In the genomic region with DNA sequence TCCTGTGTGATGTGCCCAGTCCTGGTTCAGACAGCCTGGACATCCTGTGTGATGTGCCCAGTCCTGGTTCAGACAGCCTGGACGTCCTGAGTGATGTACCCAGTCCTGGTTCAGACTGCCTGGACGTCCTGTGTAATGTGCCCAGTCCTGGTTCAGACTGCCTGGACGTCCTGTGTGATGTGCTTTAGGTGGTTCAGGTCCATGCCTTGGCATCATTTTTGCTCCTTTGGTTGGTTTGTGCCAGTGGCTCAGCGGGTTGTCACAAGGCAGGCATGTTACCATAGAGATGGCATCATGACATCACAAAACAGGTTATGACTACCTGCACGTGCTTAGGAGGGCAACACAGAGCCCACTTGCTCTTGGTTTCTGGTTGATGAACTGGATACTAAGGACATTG, we compare ENCODE assay signal across 27 mouse cellular contexts. TPM values are rescaled to one million over a fixed set of nuclear protein-coding genes. Genes with fewer than 3 reads are reported as not detected.
DNase-seq lines count a peak whose midpoint lies in the region; ATAC-seq lines count a peak whose summit lies in the region.
"Had no signal": no experiment of that assay in that cellular context is flagged by ENCODE, and none has a peak within 500 bp of the region (broad histone marks: within the 10 kb centered on the region; RNA-seq: fewer than 3 reads in every experiment).

No protein-coding gene starts in this region.

- no peak for DNase-seq in heart, postnatal 4 days
- no peak for DNase-seq in liver, embryonic 13.5 days
- DNase-seq in right cerebral cortex, adult 2 months (ENCODE audit: low spot score in 2 of 2), result no peak
- DNase-seq: adrenal gland, postnatal 25 days; B cell, adult 2 months; cerebellum, adult 11-12 months; cerebellum, postnatal 14 days; gastrocnemius, postnatal 10 days; kidney, adult 9 months; kidney, postnatal 10 days; lung, adult 18-20 months; lung, postnatal 10 days; retina, postnatal 1 day; right cerebral cortex, postnatal 25 days; thymus, adult 2 months; thymus, postnatal 36 days had no signal

- peak overlapping the region; percentile 89 for H3K27ac ChIP-seq in heart, embryonic 11.5 days (ENCODE audit: low read depth, low read length)
- peak overlapping the region; percentile 89 for H3K27ac ChIP-seq in liver, embryonic 13.5 days
- peak overlapping the region; percentile 77 for H3K27ac ChIP-seq in liver, embryonic 15.5 days (replicated peaks)
- H3K27ac ChIP-seq: hindbrain, embryonic 14.5 days; limb, embryonic 12.5 days; midbrain, embryonic 13.5 days; neural tube, embryonic 15.5 days; stomach, embryonic 15.5 days had no signal

- no peak for ATAC-seq in heart, embryonic 11.5 days (replicated peaks; ENCODE audit: insufficient number of reproducible peaks, low FRiP score, low TSS enrichment)
- no peak for ATAC-seq in megakaryocyte, adult 5-6 weeks (ENCODE audit: poor library complexity, severe bottlenecking)
- no peak for ATAC-seq in liver, embryonic 13.5 days (ENCODE audit: low read depth)
- no peak for ATAC-seq in liver, embryonic 15.5 days (ENCODE audit: insufficient read depth)
- ATAC-seq: intestine, postnatal 0 days; midbrain, embryonic 13.5 days had no signal

- H3K27me3 ChIP-seq in heart, embryonic 11.5 days (ENCODE audit: control insufficient read depth, insufficient read depth, low read length), result no peaks in the 10 kb centered on the region
- no peaks in the 10 kb centered on the region for H3K27me3 ChIP-seq in megakaryocyte, embryonic 14.5 days (replicated peaks)
- no peaks in the 10 kb centered on the region for H3K27me3 ChIP-seq in liver, embryonic 13.5 days
- no peaks in the 10 kb centered on the region for H3K27me3 ChIP-seq in liver, embryonic 15.5 days
- H3K27me3 ChIP-seq: limb, embryonic 12.5 days; midbrain, embryonic 13.5 days; neural tube, embryonic 15.5 days; stomach, embryonic 15.5 days had no signal

- no peak overlapping the region for H3K4me3 ChIP-seq in heart, embryonic 11.5 days (ENCODE audit: low read depth, low read length)
- peak overlapping the region; percentile 81 for H3K4me3 ChIP-seq in megakaryocyte, embryonic 14.5 days (replicated peaks)
- H3K4me3 ChIP-seq in liver, embryonic 13.5 days (replicated peaks), result no peak overlapping the region
- no peak overlapping the region for H3K4me3 ChIP-seq in liver, embryonic 15.5 days (replicated peaks)
- H3K4me3 ChIP-seq: erythroblast, embryonic 14.5 days; limb, embryonic 12.5 days; midbrain, embryonic 13.5 days; neural tube, embryonic 15.5 days; stomach, embryonic 15.5 days had no signal

- H3K4me1 ChIP-seq in heart, embryonic 11.5 days (ENCODE audit: control insufficient read depth, insufficient read depth, low read length), result peaks cover 29% of the 10 kb centered on the region
- H3K4me1 ChIP-seq in megakaryocyte, embryonic 14.5 days, result peaks cover 99% of the 10 kb centered on the region
- peaks cover 92% of the 10 kb centered on the region for H3K4me1 ChIP-seq in liver, embryonic 13.5 days (replicated peaks)
- H3K4me1 ChIP-seq in liver, embryonic 15.5 days (replicated peaks), result peaks cover 81% of the 10 kb centered on the region

- H3K4me2 ChIP-seq in heart, embryonic 11.5 days, result no peak overlapping the region
- peak overlapping the region; percentile 22; the same call in 1 of the 2 replicates for H3K4me2 ChIP-seq in liver, embryonic 13.5 days
- H3K4me2 ChIP-seq in liver, embryonic 15.5 days, result no peak overlapping the region
- H3K4me2 ChIP-seq: hindbrain, embryonic 14.5 days; limb, embryonic 12.5 days; midbrain, embryonic 13.5 days; neural tube, embryonic 15.5 days; stomach, embryonic 15.5 days had no signal

- peaks cover 4% of the 10 kb centered on the region for H3K36me3 ChIP-seq in heart, embryonic 11.5 days (ENCODE audit: control insufficient read depth, insufficient read depth, low read length)
- peaks cover 72% of the 10 kb centered on the region for H3K36me3 ChIP-seq in megakaryocyte, embryonic 14.5 days (replicated peaks; ENCODE audit: low read length)
- H3K36me3 ChIP-seq in liver, embryonic 13.5 days, result peaks cover 56% of the 10 kb centered on the region
- peaks cover 47% of the 10 kb centered on the region for H3K36me3 ChIP-seq in liver, embryonic 15.5 days (replicated peaks)
- H3K36me3 ChIP-seq: neural tube, embryonic 15.5 days had no signal

- 92% methylated on average over 5 of the region's 5 CpGs for WGBS in heart, embryonic 11.5 days (ENCODE audit: insufficient replicate concordance)
- 84% methylated on average over 5 of the region's 5 CpGs for WGBS in liver, embryonic 13.5 days (ENCODE audit: insufficient replicate concordance)
- 75% methylated on average over 5 of the region's 5 CpGs for WGBS in liver, embryonic 15.5 days (ENCODE audit: insufficient replicate concordance)

- no peaks in the 10 kb centered on the region for H3K9me3 ChIP-seq in heart, embryonic 11.5 days (replicated peaks; ENCODE audit: control insufficient read depth, low read length)
- H3K9me3 ChIP-seq in megakaryocyte, embryonic 14.5 days, result no peaks in the 10 kb centered on the region
- no peaks in the 10 kb centered on the region for H3K9me3 ChIP-seq in liver, embryonic 13.5 days (replicated peaks)
- no peaks in the 10 kb centered on the region for H3K9me3 ChIP-seq in liver, embryonic 15.5 days (replicated peaks)
- H3K9me3 ChIP-seq: limb, embryonic 12.5 days; midbrain, embryonic 13.5 days; neural tube, embryonic 15.5 days; stomach, embryonic 15.5 days had no signal

- H3K9ac ChIP-seq in heart, embryonic 11.5 days (ENCODE audit: low read depth, low read length), result peak overlapping the region; percentile 23; the same call in 1 of the 2 replicates
- H3K9ac ChIP-seq in liver, embryonic 13.5 days, result peak overlapping the region; percentile 62; the same call in 1 of the 2 replicates
- H3K9ac ChIP-seq in liver, embryonic 15.5 days, result peak overlapping the region; percentile 8; the same call in 1 of the 2 replicates
- H3K9ac ChIP-seq: hindbrain, embryonic 14.5 days; limb, embryonic 12.5 days; midbrain, embryonic 13.5 days; neural tube, embryonic 15.5 days; stomach, embryonic 15.5 days had no signal

RNA-seq across cellular contexts. Expression of a gene that starts 10.4 kb away (rescaled TPM):
- polyA plus RNA-seq in heart, embryonic 11.5 days (2014; fragmentation: Nextera tagmentation; extraction: Ambion mirVana), result 9.4 and 12.8 TPM in 2 replicates
- total RNA-seq in heart, postnatal 4 days (2021), result 10 to 100 TPM; 36.8 to 39.3 TPM
- 59.1 and 96.9 TPM in 2 replicates for polyA plus RNA-seq in megakaryocyte, embryonic 14.5 days (2012; ENCODE audit: insufficient read depth, low replicate concordance)
- total RNA-seq in megakaryocyte, adult 5-6 weeks (2015), result 25.3 and 28.0 TPM in 2 replicates
- 20.6 and 34.0 TPM in 2 replicates for total RNA-seq in megakaryocyte, adult 5-6 weeks (2017)
- polyA plus RNA-seq in liver, embryonic 13.5 days (2015; fragmentation: Nextera tagmentation; extraction: Ambion mirVana), result 8.2 and 8.3 TPM in 2 replicates
- 8.0 and 10.8 TPM in 2 replicates for polyA plus RNA-seq in liver, embryonic 15.5 days (2015; fragmentation: Nextera tagmentation; extraction: Ambion mirVana)

RNA-seq across cellular contexts. Expression of a gene that starts 23.5 kb away (rescaled TPM):
- polyA plus RNA-seq in heart, embryonic 11.5 days (2014; fragmentation: Nextera tagmentation; extraction: Ambion mirVana), result 222 and 243 TPM in 2 replicates
- total RNA-seq in heart, postnatal 4 days (2021), result 100 to 1,000 TPM; 105 to 110 TPM
- polyA plus RNA-seq in megakaryocyte, embryonic 14.5 days (2012; ENCODE audit: insufficient read depth, low replicate concordance), result 4.3 and 20.1 TPM in 2 replicates
- 49.1 and 55.1 TPM in 2 replicates for total RNA-seq in megakaryocyte, adult 5-6 weeks (2015)
- total RNA-seq in megakaryocyte, adult 5-6 weeks (2017), result 267 and 278 TPM in 2 replicates
- 144 and 161 TPM in 2 replicates for polyA plus RNA-seq in liver, embryonic 13.5 days (2015; fragmentation: Nextera tagmentation; extraction: Ambion mirVana)
- polyA plus RNA-seq in liver, embryonic 15.5 days (2015; fragmentation: Nextera tagmentation; extraction: Ambion mirVana), result 97.7 and 98.0 TPM in 2 replicates

RNA-seq across cellular contexts. Expression of a gene that starts 41.5 kb away (rescaled TPM):
- polyA plus RNA-seq in heart, embryonic 11.5 days (2014; fragmentation: Nextera tagmentation; extraction: Ambion mirVana), result 69.4 and 78.6 TPM in 2 replicates
- total RNA-seq in heart, postnatal 4 days (2021), result 10 to 100 TPM; 70.3 to 77.9 TPM
- 185 and 233 TPM in 2 replicates for polyA plus RNA-seq in megakaryocyte, embryonic 14.5 days (2012; ENCODE audit: insufficient read depth, low replicate concordance)
- 24.2 and 33.1 TPM in 2 replicates for total RNA-seq in megakaryocyte, adult 5-6 weeks (2015)
- 10.7 and 12.8 TPM in 2 replicates for total RNA-seq in megakaryocyte, adult 5-6 weeks (2017)
- 30.0 and 35.4 TPM in 2 replicates for polyA plus RNA-seq in liver, embryonic 13.5 days (2015; fragmentation: Nextera tagmentation; extraction: Ambion mirVana)
- 28.8 and 30.4 TPM in 2 replicates for polyA plus RNA-seq in liver, embryonic 15.5 days (2015; fragmentation: Nextera tagmentation; extraction: Ambion mirVana)

Comparison
In these comparisons a context has a peak if more than half of its experiments do, and no peak if none do; other contexts are left out.
1. H3K9ac ChIP-seq: peak in every context shown above with its lines; median percentile 62 in liver, embryonic 13.5 days; 23 in heart, embryonic 11.5 days; 8 in liver, embryonic 15.5 days.